In genomic region chr5:16237972-16238371, GRCm38 (mm10) we compare ENCODE assay signal across 9 mouse cellular contexts.
DNase-seq lines count a peak whose midpoint lies in the region; ATAC-seq lines count a peak whose summit lies in the region.
"Had no signal": no experiment of that assay in that cellular context is flagged by ENCODE, and none has a peak within 500 bp of the region (broad histone marks: within the 10 kb centered on the region; RNA-seq: fewer than 3 reads in every experiment).

No protein-coding gene starts in this region.

- ATAC-seq in embryonic facial prominence, embryonic 11.5 days (replicated peaks; ENCODE audit: insufficient number of reproducible peaks, low FRiP score, low TSS enrichment, low read depth) = peak; percentile 44
- ATAC-seq in intestine, embryonic 16.5 days = no peak

- H3K27me3 ChIP-seq in embryonic facial prominence, embryonic 11.5 days (ENCODE audit: control insufficient read depth, insufficient read depth, low read length) = no peaks in the 10 kb centered on the region
- no peaks in the 10 kb centered on the region for H3K27me3 ChIP-seq in intestine, embryonic 16.5 days (replicated peaks; ENCODE audit: control insufficient read depth, insufficient read depth, low read length)
- H3K27me3 ChIP-seq: liver, embryonic 13.5 days had no signal

- H3K9ac ChIP-seq in embryonic facial prominence, embryonic 11.5 days (replicated peaks; ENCODE audit: low read length) = no peak overlapping the region
- H3K9ac ChIP-seq in intestine, embryonic 16.5 days (ENCODE audit: low read depth, low read length) = no peak overlapping the region
- H3K9ac ChIP-seq: liver, embryonic 13.5 days had no signal

- H3K27ac ChIP-seq in embryonic facial prominence, embryonic 11.5 days (replicated peaks; ENCODE audit: low read depth, low read length) = no peak overlapping the region
- no peak overlapping the region for H3K27ac ChIP-seq in intestine, embryonic 16.5 days (ENCODE audit: low read length)
- H3K27ac ChIP-seq: liver, embryonic 13.5 days had no signal

- H3K4me3 ChIP-seq in embryonic facial prominence, embryonic 11.5 days (ENCODE audit: low read depth, low read length) = no peak overlapping the region
- no peak overlapping the region for H3K4me3 ChIP-seq in intestine, embryonic 16.5 days (ENCODE audit: low read length)
- H3K4me3 ChIP-seq: liver, embryonic 13.5 days had no signal

- no peaks in the 10 kb centered on the region for H3K36me3 ChIP-seq in embryonic facial prominence, embryonic 11.5 days (replicated peaks; ENCODE audit: control insufficient read depth, insufficient read depth, low read depth, low read length)
- no peaks in the 10 kb centered on the region for H3K36me3 ChIP-seq in intestine, embryonic 16.5 days (ENCODE audit: control insufficient read depth, insufficient read depth, low read length)
- H3K36me3 ChIP-seq: liver, embryonic 13.5 days had no signal

- 55% methylated on average over 5 of the region's 5 CpGs for WGBS in embryonic facial prominence, embryonic 11.5 days
- 57% methylated on average over 5 of the region's 5 CpGs for WGBS in intestine, embryonic 16.5 days

- H3K9me3 ChIP-seq in embryonic facial prominence, embryonic 11.5 days (replicated peaks; ENCODE audit: control insufficient read depth, low read length) = no peaks in the 10 kb centered on the region
- no peaks in the 10 kb centered on the region for H3K9me3 ChIP-seq in intestine, embryonic 16.5 days (ENCODE audit: control insufficient read depth, low read length)
- H3K9me3 ChIP-seq: liver, embryonic 13.5 days had no signal

- no peak overlapping the region for H3K4me2 ChIP-seq in embryonic facial prominence, embryonic 11.5 days (ENCODE audit: low read depth, low read length)
- H3K4me2 ChIP-seq in intestine, embryonic 16.5 days (ENCODE audit: low read depth, low read length) = no peak overlapping the region
- H3K4me2 ChIP-seq: liver, embryonic 13.5 days had no signal

- DNase-seq in embryo, embryonic 10.5 days (ENCODE audit: low spot score) = peak; percentile 12
- DNase-seq in embryo, embryonic 10 days (ENCODE audit: low spot score) = no peak
- peak; percentile 24 for DNase-seq in embryonic facial prominence, embryonic 11.5 days (ENCODE audit: low spot score)
- peak; percentile 55 for DNase-seq in heart, postnatal 25 days (ENCODE audit: low spot score)
- peak; percentile 74 for DNase-seq in lung, postnatal 10 days
- peak; percentile 35 for DNase-seq in skeletal muscle tissue, adult 2 months (ENCODE audit: low read depth, low spot score)
- no peak for DNase-seq in thymus, adult 18-20 months
- DNase-seq: liver, embryonic 13.5 days had no signal

- H3K4me1 ChIP-seq in embryonic facial prominence, embryonic 11.5 days (ENCODE audit: control insufficient read depth, insufficient read depth, low read length) = no peaks in the 10 kb centered on the region
- H3K4me1 ChIP-seq in intestine, embryonic 16.5 days (ENCODE audit: control insufficient read depth, insufficient read depth, low read length) = 0 out of 2 replicates have a peak, but pooled peaks cover 3% of the 10 kb centered on the region
- H3K4me1 ChIP-seq: liver, embryonic 13.5 days had no signal

- intact Hi-C loops in heart, postnatal 25 days (cut with DNase I) = no loop called here

Comparison
In these comparisons a context has a peak if more than half of its experiments do, and no peak if none do; other contexts are left out.
1. DNase-seq: peak in embryo, embryonic 10.5 days (single experiment), embryonic facial prominence, embryonic 11.5 days (single experiment), heart, postnatal 25 days (single experiment), lung, postnatal 10 days (single experiment) and skeletal muscle tissue, adult 2 months (single experiment); none in embryo, embryonic 10 days (single experiment) and thymus, adult 18-20 months (0 of 2).